In the genomic region with DNA sequence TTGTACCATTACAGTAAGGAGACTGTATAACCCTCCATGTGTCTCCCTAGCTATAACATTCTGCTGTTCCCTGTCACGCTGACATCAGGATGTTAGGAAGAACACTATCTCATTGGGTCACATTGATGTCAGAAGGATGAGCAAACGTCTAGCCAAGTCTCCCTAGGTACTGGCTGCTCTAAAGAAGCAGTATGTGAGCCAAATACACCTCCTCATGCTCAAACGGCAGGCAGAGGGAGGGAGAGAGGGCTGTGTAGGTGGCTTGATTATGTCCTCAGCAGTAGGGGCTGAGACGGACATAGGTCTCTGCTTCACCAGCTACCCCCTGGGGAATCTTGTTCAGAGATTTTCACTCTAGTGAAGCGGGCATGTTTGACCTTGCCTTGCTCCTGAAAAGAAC, we compare ENCODE assay signal across 33 mouse cellular contexts. TPM values are rescaled to one million over a fixed set of nuclear protein-coding genes. Genes with fewer than 3 reads are reported as not detected.
A peak's percentile ranks its signal among the peaks of the same experiment; 100 is the strongest.
DNase-seq lines count a peak whose midpoint lies in the region; ATAC-seq and TF ChIP-seq lines count a peak whose summit lies in the region.
"Had no signal": no experiment of that assay in that cellular context is flagged by ENCODE, and none has a peak within 500 bp of the region (broad histone marks: within the 10 kb centered on the region; RNA-seq: fewer than 3 reads in every experiment).

No protein-coding gene starts in this region.

- no peak overlapping the region for H3K4me3 ChIP-seq in forebrain, embryonic 15.5 days
- H3K4me3 ChIP-seq in forebrain, embryonic 10.5 days, result no peak overlapping the region
- H3K4me3 ChIP-seq in midbrain, embryonic 13.5 days (replicated peaks), result no peak overlapping the region
- no peak overlapping the region for H3K4me3 ChIP-seq in midbrain, embryonic 15.5 days
- H3K4me3 ChIP-seq in cortical plate, adult 2 months (ENCODE audit: insufficient read depth, low read length), result no peak overlapping the region
- H3K4me3 ChIP-seq in midbrain, postnatal 0 days (ENCODE audit: low read depth, low read length), result no peak overlapping the region
- H3K4me3 ChIP-seq in heart, adult 2 months, result no peak overlapping the region
- H3K4me3 ChIP-seq: embryonic facial prominence, embryonic 10.5 days; heart, embryonic 15.5 days; intestine, embryonic 15.5 days; limb, embryonic 15.5 days had no signal

- DNase-seq in forebrain, embryonic 10.5 days (ENCODE audit: extremely low spot score, low spot score), result no peak
- DNase-seq in midbrain, postnatal 0 days (ENCODE audit: low spot score), result no peak
- DNase-seq in heart, adult 2 months, result no peak
- DNase-seq: B cell, adult 2 months; gastrocnemius, postnatal 36 days; heart, postnatal 4 days; kidney, adult 9 months; kidney, postnatal 14 days; left cerebral cortex, postnatal 4 days; lung, embryonic 14.5 days had no signal

- H3K4me1 ChIP-seq in forebrain, embryonic 15.5 days, result peaks cover 81% of the 10 kb centered on the region
- H3K4me1 ChIP-seq in forebrain, embryonic 10.5 days, result peaks cover 35% of the 10 kb centered on the region
- H3K4me1 ChIP-seq in midbrain, embryonic 13.5 days (replicated peaks), result peaks cover 90% of the 10 kb centered on the region
- H3K4me1 ChIP-seq in midbrain, embryonic 15.5 days, result peaks cover 74% of the 10 kb centered on the region
- H3K4me1 ChIP-seq in cortical plate, adult 2 months (ENCODE audit: control insufficient read depth, insufficient read depth, low read length), result peaks cover 55% of the 10 kb centered on the region
- H3K4me1 ChIP-seq in midbrain, postnatal 0 days (ENCODE audit: insufficient read depth, low read length), result peaks cover 40% of the 10 kb centered on the region
- no peaks in the 10 kb centered on the region for H3K4me1 ChIP-seq in heart, adult 2 months (ENCODE audit: control insufficient read depth, insufficient read depth, low read length)
- H3K4me1 ChIP-seq: intestine, embryonic 15.5 days; limb, embryonic 15.5 days had no signal

- H3K4me2 ChIP-seq in forebrain, embryonic 15.5 days (replicated peaks), result no peak overlapping the region
- H3K4me2 ChIP-seq in midbrain, embryonic 13.5 days (replicated peaks), result no peak overlapping the region
- no peak overlapping the region for H3K4me2 ChIP-seq in midbrain, embryonic 15.5 days
- no peak overlapping the region for H3K4me2 ChIP-seq in midbrain, postnatal 0 days (ENCODE audit: low read depth, low read length, poor library complexity, severe bottlenecking)
- H3K4me2 ChIP-seq: heart, embryonic 15.5 days; intestine, embryonic 15.5 days; limb, embryonic 15.5 days; lung, embryonic 14.5 days had no signal

- no peak for TF ChIP-seq EP300 in heart, adult 2 months (IDR thresholded peaks at IDR 0.05; ENCODE audit: insufficient read depth, low read depth, low read length)

- H3K27ac ChIP-seq in forebrain, embryonic 15.5 days (replicated peaks), result peak overlapping the region; percentile 94
- no peak overlapping the region for H3K27ac ChIP-seq in forebrain, embryonic 10.5 days
- H3K27ac ChIP-seq in midbrain, embryonic 13.5 days, result 0 out of 2 replicates have a peak overlapping the region, but pooled peaks have one; percentile 40
- H3K27ac ChIP-seq in midbrain, embryonic 15.5 days, result no peak overlapping the region
- peak overlapping the region; percentile 96 for H3K27ac ChIP-seq in cortical plate, adult 2 months (ENCODE audit: insufficient read depth, low read length)
- 0 out of 2 replicates have a peak overlapping the region, but pooled peaks have one; percentile 93 for H3K27ac ChIP-seq in midbrain, postnatal 0 days (ENCODE audit: low read depth, low read length)
- no peak overlapping the region for H3K27ac ChIP-seq in heart, adult 2 months
- H3K27ac ChIP-seq: embryonic facial prominence, embryonic 10.5 days; heart, embryonic 15.5 days; intestine, embryonic 15.5 days; limb, embryonic 15.5 days; liver, embryonic 14.5 days; stomach, postnatal 0 days had no signal

- ATAC-seq in forebrain, embryonic 15.5 days (replicated peaks), result no peak
- no peak for ATAC-seq in midbrain, embryonic 13.5 days
- ATAC-seq in midbrain, embryonic 15.5 days (replicated peaks), result no peak
- no peak for ATAC-seq in midbrain, postnatal 0 days (ENCODE audit: low FRiP score)
- ATAC-seq: hindbrain, embryonic 16.5 days; intestine, embryonic 15.5 days; Patski had no signal

- intact Hi-C loops in heart, adult 2 months (cut with DNase I), result no loop called here

- no peaks in the 10 kb centered on the region for H3K79me2 ChIP-seq in heart, adult 2 months (replicated peaks; ENCODE audit: control insufficient read depth, insufficient read depth, low read length)

- no peak overlapping the region for H3K9ac ChIP-seq in forebrain, embryonic 15.5 days (replicated peaks)
- no peak overlapping the region for H3K9ac ChIP-seq in midbrain, embryonic 13.5 days (replicated peaks)
- no peak overlapping the region for H3K9ac ChIP-seq in midbrain, embryonic 15.5 days
- no peak overlapping the region for H3K9ac ChIP-seq in midbrain, postnatal 0 days (replicated peaks; ENCODE audit: low read length, poor library complexity, severe bottlenecking)
- H3K9ac ChIP-seq in heart, adult 2 months (ENCODE audit: low read depth, low read length), result no peak overlapping the region
- H3K9ac ChIP-seq: heart, embryonic 15.5 days; intestine, embryonic 15.5 days; limb, embryonic 15.5 days; liver, embryonic 14.5 days; lung, embryonic 14.5 days had no signal

- TF ChIP-seq CTCF in cortical plate, adult 2 months (IDR thresholded peaks at IDR 0.05; ENCODE audit: extremely low read depth, insufficient read depth, low read length), result no peak
- no peak for TF ChIP-seq CTCF in midbrain, postnatal 0 days (IDR thresholded peaks at IDR 0.05)
- TF ChIP-seq CTCF in heart, adult 2 months (IDR thresholded peaks at IDR 0.05), result no peak

- no peak for TF ChIP-seq POLR2A in cortical plate, adult 2 months (IDR thresholded peaks at IDR 0.05; ENCODE audit: extremely low read depth, insufficient read depth, low read length)
- TF ChIP-seq POLR2A in heart, adult 2 months (IDR thresholded peaks at IDR 0.05; ENCODE audit: insufficient read depth, low read depth, low read length), result no peak

- no peaks in the 10 kb centered on the region for H3K36me3 ChIP-seq in forebrain, embryonic 15.5 days
- H3K36me3 ChIP-seq in forebrain, embryonic 10.5 days (replicated peaks), result no peaks in the 10 kb centered on the region
- H3K36me3 ChIP-seq in midbrain, embryonic 13.5 days, result no peaks in the 10 kb centered on the region
- H3K36me3 ChIP-seq in midbrain, embryonic 15.5 days (replicated peaks), result no peaks in the 10 kb centered on the region
- no peaks in the 10 kb centered on the region for H3K36me3 ChIP-seq in midbrain, postnatal 0 days (ENCODE audit: insufficient read depth, low read length)
- no peaks in the 10 kb centered on the region for H3K36me3 ChIP-seq in heart, adult 2 months (ENCODE audit: control insufficient read depth, insufficient read depth, low read length)
- H3K36me3 ChIP-seq: embryonic facial prominence, embryonic 10.5 days; G1E; heart, embryonic 15.5 days; intestine, embryonic 15.5 days; limb, embryonic 15.5 days had no signal

- H3K9me3 ChIP-seq in forebrain, embryonic 15.5 days, result no peaks in the 10 kb centered on the region
- H3K9me3 ChIP-seq in forebrain, embryonic 10.5 days, result no peaks in the 10 kb centered on the region
- no peaks in the 10 kb centered on the region for H3K9me3 ChIP-seq in midbrain, embryonic 13.5 days
- H3K9me3 ChIP-seq in midbrain, embryonic 15.5 days, result no peaks in the 10 kb centered on the region
- H3K9me3 ChIP-seq in midbrain, postnatal 0 days (ENCODE audit: low read length), result no peaks in the 10 kb centered on the region
- H3K9me3 ChIP-seq: embryonic facial prominence, embryonic 10.5 days; G1E; heart, embryonic 15.5 days; intestine, embryonic 15.5 days; limb, embryonic 15.5 days had no signal

- no peaks in the 10 kb centered on the region for H3K27me3 ChIP-seq in forebrain, embryonic 15.5 days
- H3K27me3 ChIP-seq in forebrain, embryonic 10.5 days (ENCODE audit: poor library complexity, severe bottlenecking), result no peaks in the 10 kb centered on the region
- no peaks in the 10 kb centered on the region for H3K27me3 ChIP-seq in midbrain, embryonic 13.5 days
- H3K27me3 ChIP-seq in midbrain, embryonic 15.5 days (replicated peaks), result no peaks in the 10 kb centered on the region
- H3K27me3 ChIP-seq in midbrain, postnatal 0 days (ENCODE audit: insufficient read depth, low read length), result no peaks in the 10 kb centered on the region
- H3K27me3 ChIP-seq in heart, adult 2 months (ENCODE audit: control insufficient read depth, insufficient read depth, low read length), result no peaks in the 10 kb centered on the region
- H3K27me3 ChIP-seq: heart, embryonic 15.5 days; intestine, embryonic 15.5 days; limb, embryonic 15.5 days had no signal

- 49% methylated on average over 5 of the region's 5 CpGs for whole genome bisulfite sequencing in forebrain, embryonic 15.5 days
- WGBS in forebrain, embryonic 10.5 days, result 56% methylated on average over 5 of the region's 5 CpGs
- WGBS in midbrain, embryonic 13.5 days, result 40% methylated on average over 5 of the region's 5 CpGs
- WGBS in midbrain, embryonic 15.5 days, result 41% methylated on average over 5 of the region's 5 CpGs
- 41% methylated on average over 5 of the region's 5 CpGs for WGBS in midbrain, postnatal 0 days
- WGBS in heart, adult 2 months, result 54% methylated on average over 5 of the region's 5 CpGs

RNA-seq across cellular contexts. Expression of gene Add2, which starts 38.7 kb away (rescaled TPM):
- polyA plus RNA-seq in forebrain, embryonic 15.5 days (2015; fragmentation: Nextera tagmentation; extraction: Ambion mirVana), result 224 and 230 TPM in 2 replicates
- polyA plus RNA-seq in forebrain, embryonic 10.5 days (2016; fragmentation: Nextera tagmentation; extraction: Ambion mirVana), result 30.7 and 36.5 TPM in 2 replicates
- 200 and 208 TPM in 2 replicates for polyA plus RNA-seq in midbrain, embryonic 13.5 days (2015; fragmentation: Nextera tagmentation; extraction: Ambion mirVana)
- polyA plus RNA-seq in midbrain, embryonic 15.5 days (2015; fragmentation: Nextera tagmentation; extraction: Ambion mirVana), result 206 and 209 TPM in 2 replicates
- 121 and 124 TPM in 2 replicates for polyA plus RNA-seq in cortical plate, adult 2 months (2012; rRNA removed)
- total RNA-seq in midbrain, postnatal 0 days (2014; rRNA removed), result 159 and 196 TPM in 2 replicates
- polyA plus RNA-seq in midbrain, postnatal 0 days (2015; fragmentation: Nextera tagmentation; extraction: Ambion mirVana), result 118 and 124 TPM in 2 replicates
- total RNA-seq in heart, adult 2 months (2021), result under 1 TPM; 0.16 to 0.39 TPM
- polyA plus RNA-seq in heart, adult 2 months (2012; rRNA removed), result 0.25 and 0.47 TPM in 2 replicates
- total RNA-seq: CH12.LX; gastrocnemius, adult 18-20 months; monocyte, adult 5-6 weeks had no signal

RNA-seq across cellular contexts. Expression of gene Figla, which starts 51.2 kb away (rescaled TPM):
- not detected in 2 replicates for polyA plus RNA-seq in forebrain, embryonic 15.5 days (2015; fragmentation: Nextera tagmentation; extraction: Ambion mirVana)
- not detected in 2 replicates for polyA plus RNA-seq in forebrain, embryonic 10.5 days (2016; fragmentation: Nextera tagmentation; extraction: Ambion mirVana)
- not detected in 2 replicates for polyA plus RNA-seq in midbrain, embryonic 13.5 days (2015; fragmentation: Nextera tagmentation; extraction: Ambion mirVana)
- polyA plus RNA-seq in midbrain, embryonic 15.5 days (2015; fragmentation: Nextera tagmentation; extraction: Ambion mirVana), result not detected in 2 replicates
- 0.35 TPM in 1 of 2 replicates, not detected in the other for polyA plus RNA-seq in cortical plate, adult 2 months (2012; rRNA removed)
- total RNA-seq in midbrain, postnatal 0 days (2014; rRNA removed), result not detected in 2 replicates
- polyA plus RNA-seq in midbrain, postnatal 0 days (2015; fragmentation: Nextera tagmentation; extraction: Ambion mirVana), result not detected in 2 replicates
- total RNA-seq in heart, adult 2 months (2021), result not detected
- polyA plus RNA-seq in heart, adult 2 months (2012; rRNA removed), result not detected in 2 replicates
- total RNA-seq: adrenal gland, adult 18-20 months; adrenal gland, postnatal 4 days; CH12.LX; G1E; gastrocnemius, adult 18-20 months; gastrocnemius, postnatal 36 days; heart, postnatal 4 days; layer of hippocampus, adult 18-20 months; left cerebral cortex, adult 18-20 months; left cerebral cortex, postnatal 4 days; megakaryocyte, adult 5-6 weeks; monocyte, adult 5-6 weeks had no signal
- polyA plus RNA-seq: embryonic facial prominence, embryonic 10.5 days; G1E; heart, embryonic 15.5 days; hindbrain, embryonic 16.5 days; intestine, embryonic 15.5 days; limb, embryonic 15.5 days; liver, embryonic 14.5 days; lung, embryonic 14.5 days; neural tube, embryonic 11.5 days; Patski; stomach, postnatal 0 days; thymus, postnatal 0 days had no signal

Comparison
In these comparisons a context has a peak if more than half of its experiments do, and no peak if none do; other contexts are left out.
1. H3K27ac ChIP-seq: peak in forebrain, embryonic 15.5 days (single experiment), midbrain, embryonic 13.5 days (single experiment), cortical plate, adult 2 months (single experiment) and midbrain, postnatal 0 days (single experiment); none in forebrain, embryonic 10.5 days (single experiment), midbrain, embryonic 15.5 days (single experiment) and heart, adult 2 months (single experiment).
2. RNA of gene Add2, which starts 38.7 kb away (polyA plus RNA-seq): 224 to 230 TPM in forebrain, embryonic 15.5 days, 206 to 209 TPM in midbrain, embryonic 15.5 days, 200 to 208 TPM in midbrain, embryonic 13.5 days, 118 to 124 TPM in midbrain, postnatal 0 days, 121 to 124 TPM in cortical plate, adult 2 months and 30.7 to 36.5 TPM in forebrain, embryonic 10.5 days; 0.25 to 0.47 TPM in heart, adult 2 months; every median in the first group is over 10 times any median in the second.